Mouse (Mus musculus) frontal cortex, postnatal 36 days (tissue): ENCODE measurements around the gene Actrt2.

Experiments used
- DNase-seq, 2 experiments: peaks; one replicate each; pipeline ENCODE4 v3.0.0; 2022; ENCODE audit warnings: low spot score in 2 of 2

Actrt2 gene

DNA sequence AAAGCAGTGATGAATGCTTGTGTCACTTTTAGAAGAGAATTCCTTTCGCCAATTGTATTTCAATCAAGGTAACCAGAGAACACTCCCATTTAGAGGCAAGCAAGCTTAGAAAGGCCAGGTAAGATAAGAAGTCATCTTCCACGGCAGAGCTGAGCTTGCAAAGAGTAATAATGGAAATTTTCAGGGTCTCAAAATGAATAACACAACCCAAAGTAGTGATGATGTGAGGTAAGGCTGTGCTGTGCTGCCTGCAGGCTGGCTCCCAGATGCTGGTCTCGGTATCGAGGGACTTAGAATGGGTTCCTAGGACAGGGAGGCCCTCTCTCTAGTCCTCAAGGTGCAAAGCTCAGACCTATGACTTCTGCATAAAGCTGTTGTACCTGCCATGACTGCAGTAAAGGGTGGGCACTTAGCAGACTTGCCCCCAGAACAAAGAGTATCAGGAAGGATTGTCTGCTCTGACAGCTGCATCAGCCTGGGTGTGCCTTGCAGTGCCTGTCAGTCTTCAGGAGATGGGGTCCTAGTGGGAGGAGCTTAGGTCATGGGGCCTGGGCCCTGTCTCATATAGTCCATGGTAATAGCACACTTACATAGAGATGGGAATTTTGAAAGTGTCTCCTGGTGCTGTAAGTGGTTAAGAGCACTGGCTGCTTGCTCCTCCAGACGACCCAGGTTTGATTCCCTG is 15.5 kb upstream of the Actrt2 start:
- DNase-seq, result no peak

DNA sequence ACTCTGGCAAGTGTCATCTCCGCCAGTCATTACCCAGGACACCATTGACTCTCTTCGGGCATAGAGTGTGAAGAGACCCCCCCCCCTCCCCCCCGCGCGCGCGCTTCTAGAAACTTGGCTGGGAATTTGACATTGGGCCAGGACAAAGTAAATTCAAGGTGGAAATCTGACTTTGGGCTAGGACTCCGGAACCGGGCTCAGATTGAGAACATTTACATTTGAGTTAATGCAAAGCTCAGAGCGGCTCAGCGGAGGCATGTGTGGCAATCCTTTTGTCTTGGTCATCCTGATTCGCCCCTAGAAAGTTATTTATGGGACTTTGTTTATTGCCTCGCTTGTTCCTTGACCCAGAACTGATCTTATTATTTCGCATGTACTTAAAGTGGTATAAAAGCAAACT is 14.6 kb upstream of the Actrt2 start:
- DNase-seq, result no peak

DNA sequence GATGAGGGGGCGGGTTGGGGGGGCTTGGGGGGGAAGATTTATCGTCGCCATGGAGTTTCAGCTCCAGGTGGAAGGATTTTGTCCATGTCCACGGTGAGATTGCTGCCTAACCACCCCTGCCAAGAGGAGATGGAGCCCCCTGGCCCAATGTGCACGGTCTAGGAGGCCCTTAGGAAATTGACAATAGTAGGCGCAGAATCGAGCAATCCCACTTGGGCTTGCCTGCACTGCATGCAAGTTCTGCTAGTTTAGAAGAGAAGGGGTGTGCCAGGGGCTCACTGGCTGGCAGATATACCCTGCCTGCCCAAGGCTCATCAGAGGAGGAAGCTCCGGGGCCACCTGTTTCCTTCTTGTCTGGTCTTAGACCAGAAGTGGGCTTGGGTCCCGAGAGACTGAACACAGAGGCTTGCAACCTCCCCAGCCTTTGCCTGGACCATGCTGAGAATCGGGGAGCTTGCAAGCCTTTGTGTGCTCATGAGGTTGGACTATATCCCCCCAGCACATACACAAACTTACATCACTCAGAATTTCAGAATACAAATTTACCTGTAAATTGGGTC is 7.9 kb upstream of the Actrt2 start:
- DNase-seq, result no peak

DNA sequence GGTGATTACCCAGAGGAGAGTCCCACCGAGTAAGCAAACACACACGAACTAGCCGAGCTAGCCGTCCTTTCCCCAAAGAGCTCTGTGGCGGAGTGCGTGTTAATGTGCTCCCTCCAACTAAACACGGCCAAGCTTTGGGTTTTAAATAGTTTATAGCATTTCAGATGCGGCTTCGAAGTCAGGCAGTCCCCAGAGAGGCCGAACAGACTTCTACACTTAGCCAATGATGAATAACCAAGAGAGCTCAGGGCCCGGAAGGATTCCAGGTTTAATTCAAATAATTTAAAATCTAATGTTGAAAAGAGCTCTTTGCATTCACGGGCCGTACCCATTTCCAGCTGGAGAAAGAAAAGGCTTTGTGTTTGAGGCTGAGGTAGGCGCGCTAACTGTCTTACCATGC is 7.3 kb upstream of the Actrt2 start:
- no peak for DNase-seq

DNA sequence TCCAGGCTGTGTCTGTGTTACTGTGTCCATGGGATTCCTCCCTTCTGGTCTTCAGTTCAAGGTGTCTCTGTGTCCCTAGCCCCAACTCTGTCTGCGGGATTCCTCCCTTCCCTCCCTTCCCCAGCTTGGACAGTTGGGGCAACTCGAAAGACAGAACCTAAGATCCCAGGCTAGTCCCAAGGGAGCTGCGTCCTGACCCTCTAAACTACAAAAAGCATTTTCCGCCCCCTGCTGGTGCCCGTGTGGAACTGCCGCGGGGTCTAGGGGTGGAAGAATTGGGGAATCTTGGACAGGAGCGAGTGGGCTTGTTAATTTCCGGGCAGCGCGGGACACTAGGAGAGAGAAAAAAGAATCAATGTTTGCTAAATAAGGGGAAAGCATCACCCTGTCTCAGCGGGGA is 6.9 kb upstream of the Actrt2 start:
- DNase-seq, result peak; percentile 39 to 57

DNA sequence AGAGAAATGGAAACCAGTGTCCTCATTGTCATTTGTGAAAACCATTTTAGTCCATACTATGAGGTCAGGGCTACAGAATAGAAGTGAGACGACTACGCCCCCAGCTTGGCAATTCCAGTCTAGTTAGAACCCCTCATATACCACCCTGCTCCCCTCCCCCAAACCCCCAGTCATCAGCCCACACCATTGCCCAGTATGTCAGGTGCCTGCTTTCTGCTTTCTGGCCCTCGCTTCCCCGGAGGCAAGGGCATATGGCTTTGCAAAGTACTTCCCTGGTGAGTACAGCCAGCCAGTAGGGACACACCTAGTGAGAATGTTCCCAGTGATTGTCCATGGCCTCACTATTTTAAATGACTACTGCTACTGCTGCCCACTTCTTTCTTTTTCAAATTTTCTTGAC is 6.3 kb upstream of the Actrt2 start:
- no peak for DNase-seq

DNA sequence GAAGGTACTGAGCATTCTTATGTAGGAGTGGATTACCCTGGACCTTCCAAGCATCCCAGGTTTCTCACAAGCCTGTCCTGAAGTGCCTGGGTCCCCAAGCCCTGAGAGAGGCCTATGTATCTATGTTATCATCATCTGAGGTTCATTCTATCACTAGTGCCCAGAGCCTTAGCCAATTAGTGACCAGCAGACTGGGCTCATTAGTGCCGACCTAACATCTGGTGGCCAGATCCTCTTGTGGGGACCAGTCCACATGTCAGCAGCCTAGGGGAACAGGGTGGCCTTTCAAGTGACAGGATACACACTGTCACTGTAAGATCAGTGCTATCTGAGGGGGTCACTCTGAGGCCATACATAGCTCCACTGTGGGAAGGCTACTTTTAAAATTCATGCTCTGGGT is 4.4 kb upstream of the Actrt2 start:
- DNase-seq, result no peak

DNA sequence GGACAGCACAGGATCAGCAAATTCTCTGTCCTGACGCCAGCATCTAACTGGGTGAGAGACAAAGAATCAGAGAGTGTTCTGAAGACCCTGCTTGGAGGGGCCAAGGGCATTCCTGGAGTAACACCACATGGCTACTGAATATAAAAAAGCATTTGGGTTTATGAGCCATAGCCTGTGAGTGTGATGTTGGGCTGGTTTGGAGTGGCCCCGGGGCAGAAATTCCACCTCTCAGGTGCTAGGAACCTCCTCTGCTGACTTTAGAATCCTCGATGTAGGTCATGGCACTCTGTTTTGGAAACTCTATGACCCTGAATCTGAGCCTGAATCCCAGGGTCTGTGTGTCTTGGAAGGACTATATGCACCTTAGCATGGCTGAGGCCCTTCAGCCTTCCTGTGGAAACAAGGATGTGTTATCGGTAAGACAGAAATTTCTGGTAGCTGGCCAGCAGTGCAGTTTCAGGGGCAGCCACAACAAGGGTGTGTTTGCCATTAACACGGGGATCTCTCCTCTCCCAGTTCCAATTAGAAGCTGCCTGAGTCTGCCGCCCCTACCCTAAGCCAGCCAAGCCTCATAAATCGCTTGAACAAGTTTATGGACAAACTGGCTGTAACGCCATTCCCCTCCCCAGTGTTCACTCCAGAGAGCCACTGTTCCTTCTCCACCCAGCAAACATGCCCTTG is 3.7 kb upstream of the Actrt2 start:
- no peak for DNase-seq

DNA sequence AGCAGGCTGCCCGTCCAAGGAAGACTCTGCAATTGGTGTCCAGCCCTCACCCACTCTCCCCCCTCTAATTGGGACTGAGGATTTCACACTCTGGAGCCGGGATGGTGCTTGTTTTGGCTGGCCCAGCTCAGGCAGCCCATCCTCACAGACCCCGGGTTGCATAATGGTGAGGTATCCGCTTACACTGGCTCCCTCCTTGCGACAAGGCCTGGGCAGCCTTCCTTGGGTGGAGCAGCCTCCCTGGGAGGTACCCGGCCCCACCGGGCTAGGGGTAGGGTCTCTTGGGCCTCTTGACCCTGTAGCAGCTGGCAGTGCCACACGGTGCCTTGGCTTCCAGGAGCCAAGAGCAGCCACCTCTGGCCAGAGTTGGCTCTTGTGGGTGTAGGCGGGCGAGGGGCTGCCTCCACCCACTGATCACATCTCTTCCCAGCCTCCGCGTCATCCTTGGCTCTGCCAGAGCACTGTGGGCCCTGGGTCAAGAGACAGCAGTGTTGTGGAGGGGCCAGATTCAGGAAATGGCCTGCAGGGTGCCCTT is 4.9 kb downstream of the Actrt2 start:
- no peak for DNase-seq

DNA sequence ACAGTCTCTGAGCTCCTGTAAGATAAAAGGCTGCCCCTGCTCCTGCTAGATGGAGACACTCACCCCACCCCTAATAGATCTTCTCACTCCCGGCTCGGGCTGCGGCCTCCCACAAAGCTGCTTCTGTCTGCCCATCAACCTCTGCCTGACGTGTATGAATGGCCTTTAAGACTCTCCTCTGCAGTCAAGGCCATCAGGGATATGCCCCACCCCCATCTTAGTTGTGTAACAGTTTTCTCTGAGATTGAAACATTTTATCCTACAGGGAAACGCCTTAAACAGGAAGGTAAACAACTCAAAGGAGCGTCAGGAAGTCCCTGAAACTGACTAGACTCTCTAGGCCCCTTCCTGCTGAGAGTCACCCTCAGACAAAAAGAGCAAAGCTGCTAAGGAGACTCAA is 6.4 kb downstream of the Actrt2 start:
- no peak for DNase-seq

DNA sequence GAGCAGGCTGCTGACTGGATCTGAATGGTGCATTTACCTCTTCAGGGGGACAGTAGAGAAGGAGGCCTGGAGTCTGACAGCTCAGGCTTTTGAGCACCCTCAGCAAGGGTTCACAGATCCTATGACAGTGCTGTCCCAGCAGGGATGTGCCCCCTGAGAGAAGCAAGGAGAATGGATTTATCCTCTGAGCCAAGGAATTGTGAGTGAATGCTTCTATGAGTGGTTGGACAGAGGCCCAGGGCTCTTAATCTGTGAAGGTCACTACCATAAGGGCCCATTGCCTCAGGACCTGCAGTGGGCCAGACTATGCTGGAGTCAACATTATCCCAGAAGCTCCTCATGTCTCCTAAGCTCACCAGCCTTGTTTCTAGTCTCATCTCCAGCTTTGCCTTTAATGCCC is 7.6 kb downstream of the Actrt2 start:
- no peak for DNase-seq

DNA sequence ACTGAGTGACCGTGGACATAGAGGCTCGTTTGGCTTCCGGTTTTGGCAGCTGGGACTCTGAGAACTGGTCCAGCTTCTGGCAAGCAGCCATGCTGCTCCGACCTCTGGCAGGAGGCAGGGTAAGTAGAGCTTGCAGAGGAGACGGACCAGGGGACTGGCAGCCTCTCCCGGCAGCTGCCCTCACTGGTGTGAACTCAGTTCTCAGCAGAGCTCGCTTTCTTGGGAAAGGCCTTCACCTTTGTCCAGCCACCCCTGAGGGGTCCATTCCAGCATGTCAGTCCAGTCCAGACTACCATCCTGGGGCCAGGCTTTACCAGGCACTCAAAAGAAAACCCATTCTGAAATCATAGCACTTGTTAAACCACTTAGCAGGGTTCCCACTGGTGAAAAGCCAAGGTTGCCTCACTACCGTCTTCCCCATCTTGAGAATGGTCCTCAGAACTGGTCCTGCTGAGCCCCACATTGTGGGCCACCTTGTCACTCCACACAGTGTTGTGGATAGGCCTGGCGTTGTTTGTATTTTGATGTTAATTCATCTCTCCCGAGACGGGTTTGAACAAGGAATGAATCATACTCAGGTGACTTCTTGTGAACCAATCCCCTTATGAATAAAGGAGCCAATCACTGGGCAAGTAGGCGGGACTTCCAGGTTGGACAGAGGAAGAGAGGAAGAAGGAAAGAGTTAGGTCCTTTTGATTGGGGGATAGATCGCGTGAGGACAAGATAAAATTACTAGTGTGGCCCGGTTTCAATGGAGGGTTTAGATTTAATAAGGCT is 12.3 kb downstream of the Actrt2 start:
- DNase-seq, result peak in 1 of 2 experiments; percentile 34

DNA sequence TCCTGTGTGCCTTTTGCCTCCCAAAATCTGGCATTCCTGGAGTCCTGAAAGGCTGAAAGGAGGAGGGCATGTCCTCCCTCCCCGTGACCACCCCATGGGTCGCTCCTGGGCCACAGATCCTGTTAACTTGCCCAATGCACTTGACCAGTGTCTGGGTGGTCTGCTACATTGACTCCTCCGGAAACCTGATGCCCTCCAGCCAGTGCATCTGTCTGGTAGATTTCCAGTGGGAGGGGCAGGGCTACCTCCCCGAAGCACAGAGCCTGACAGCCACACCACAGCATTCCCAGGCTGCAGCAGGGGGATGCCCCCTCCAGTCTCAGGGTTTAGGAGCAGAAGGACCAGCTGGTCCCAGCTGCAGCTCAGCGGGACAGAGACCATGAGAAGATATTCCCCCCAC is 15.2 kb downstream of the Actrt2 start:
- DNase-seq, result no peak

DNA sequence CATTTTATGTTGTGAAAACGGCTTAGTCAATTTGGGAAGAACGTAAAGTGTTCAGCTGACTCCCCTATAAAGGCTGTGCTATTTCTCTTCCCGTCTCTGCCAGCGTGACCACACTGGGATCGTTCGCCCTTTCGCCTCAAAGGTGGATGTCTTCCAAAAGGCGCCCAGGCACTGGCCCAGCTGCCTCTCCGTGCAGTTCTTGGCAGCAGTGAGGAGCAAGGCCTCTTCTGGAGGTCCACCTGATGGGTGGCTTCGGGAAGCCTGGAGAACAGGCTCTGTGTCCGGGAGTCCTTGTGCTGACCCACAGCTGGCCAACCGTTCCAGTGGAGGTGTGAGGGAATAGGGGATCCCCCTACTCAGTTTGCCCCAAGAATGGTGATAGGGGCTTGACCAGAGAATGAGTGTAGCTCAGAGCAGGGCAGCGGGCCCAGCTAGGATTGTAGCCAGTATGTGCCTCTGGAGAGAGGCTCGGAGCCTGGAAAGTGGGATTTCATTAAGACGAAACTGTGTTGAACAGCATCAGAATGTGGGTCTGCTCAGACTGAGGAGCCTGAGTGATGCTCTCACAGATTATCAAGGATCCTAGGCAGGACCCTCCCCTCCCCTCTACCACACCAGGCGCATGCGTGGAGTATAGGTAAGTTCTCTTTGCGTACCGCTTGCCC is 18.5 kb downstream of the Actrt2 start:
- peak; percentile 29 to 36 for DNase-seq

DNA sequence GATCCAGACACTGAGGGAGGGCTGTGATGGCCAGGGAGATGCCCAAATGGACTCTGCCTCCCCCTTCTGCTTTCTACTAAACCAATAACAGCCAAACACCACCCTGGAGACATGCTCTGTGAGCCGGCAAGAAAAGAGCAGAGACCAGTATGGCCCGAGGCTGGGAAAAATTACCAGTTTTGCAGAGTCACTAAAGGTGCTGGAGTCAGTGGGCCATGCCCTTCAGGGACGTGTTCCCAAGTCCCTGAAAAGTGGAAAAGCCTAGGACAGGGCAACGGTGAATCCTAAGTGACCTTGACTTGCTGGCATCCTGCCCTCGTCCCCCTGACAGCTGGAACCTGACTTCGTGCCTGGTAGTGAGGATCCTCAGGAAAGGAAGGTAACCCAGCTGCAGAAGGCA is 25.2 kb downstream of the Actrt2 start:
- DNase-seq, result no peak

DNA sequence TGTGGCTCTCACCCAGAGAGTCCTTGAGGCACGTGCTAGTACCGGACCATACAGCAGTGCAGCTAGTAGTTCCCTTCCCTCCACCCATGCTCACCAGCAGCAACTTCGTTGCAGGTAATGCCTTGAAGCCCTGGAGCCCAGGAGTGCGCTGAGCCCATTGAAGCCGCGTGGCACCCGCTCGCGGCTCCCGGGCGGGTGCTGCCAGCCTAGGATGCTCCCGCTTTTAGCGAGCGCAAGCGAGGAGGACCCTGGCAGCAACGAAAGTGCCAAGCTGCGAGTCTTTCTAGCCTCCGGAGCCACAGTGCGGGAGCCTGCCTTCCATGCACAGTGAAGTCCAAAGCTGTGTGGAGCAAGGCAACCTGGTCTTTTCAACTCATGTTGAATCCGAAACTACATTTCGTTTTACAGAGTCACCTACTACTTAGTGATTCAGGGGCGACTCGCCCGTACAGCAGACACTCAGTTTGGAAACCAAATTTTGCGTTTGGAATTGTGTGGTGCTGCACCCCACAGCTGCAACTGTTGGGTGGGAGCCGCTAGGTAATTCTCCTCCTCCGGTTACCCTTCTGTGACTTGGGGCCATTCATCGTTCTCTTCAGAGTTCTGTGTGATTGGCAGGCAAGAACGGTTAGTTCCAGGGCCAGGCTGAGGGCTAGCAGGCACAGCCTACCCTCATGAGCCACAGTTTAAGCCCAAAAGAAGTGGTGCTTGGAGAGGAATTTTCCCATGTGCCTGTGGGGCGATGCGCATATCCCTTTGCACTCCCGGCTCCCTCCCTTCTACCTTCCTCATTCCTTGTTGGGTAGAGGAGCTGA is 26.2 kb downstream of the Actrt2 start:
- DNase-seq, result no peak

DNA sequence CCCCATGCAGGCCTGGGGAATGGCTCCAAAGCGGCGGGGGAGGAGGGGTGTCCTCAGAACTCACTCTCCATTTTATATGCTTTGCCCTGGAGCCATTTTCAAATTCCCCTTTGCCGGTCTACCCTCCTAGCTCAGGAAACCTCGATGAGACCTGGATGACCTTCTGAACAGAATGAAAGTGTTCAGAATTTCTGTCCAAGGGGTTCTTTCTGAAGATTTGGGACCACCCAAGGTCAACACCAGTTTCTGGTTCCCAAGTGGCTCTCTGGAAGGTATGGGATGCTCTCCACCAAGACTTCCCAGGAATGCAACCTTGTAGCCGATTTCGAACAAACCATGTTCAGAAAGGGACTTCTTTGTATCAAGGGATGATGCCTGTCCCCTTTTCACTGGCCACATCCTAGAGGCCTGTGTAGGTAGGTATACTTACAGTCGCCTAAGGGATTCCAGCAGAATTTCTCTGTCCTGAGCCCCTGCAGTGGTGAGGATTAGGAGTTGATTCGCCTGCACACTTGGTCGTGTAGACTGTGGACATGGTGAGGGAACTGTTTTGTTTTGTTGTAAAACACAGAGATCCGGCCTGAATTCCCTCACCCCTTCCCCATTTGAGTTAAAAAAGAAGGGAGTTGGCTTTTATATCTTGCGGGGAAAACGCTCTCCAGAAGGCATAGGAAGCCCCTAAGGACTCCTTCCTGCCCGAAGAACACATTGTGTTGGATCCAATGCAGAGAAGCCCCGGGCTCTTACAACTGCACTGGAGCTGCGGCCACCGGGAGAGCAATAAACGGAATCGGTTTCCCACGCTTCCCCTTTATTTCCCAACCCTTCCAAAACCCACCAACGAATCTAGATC is 27.0 kb downstream of the Actrt2 start:
- DNase-seq, result no peak

DNA sequence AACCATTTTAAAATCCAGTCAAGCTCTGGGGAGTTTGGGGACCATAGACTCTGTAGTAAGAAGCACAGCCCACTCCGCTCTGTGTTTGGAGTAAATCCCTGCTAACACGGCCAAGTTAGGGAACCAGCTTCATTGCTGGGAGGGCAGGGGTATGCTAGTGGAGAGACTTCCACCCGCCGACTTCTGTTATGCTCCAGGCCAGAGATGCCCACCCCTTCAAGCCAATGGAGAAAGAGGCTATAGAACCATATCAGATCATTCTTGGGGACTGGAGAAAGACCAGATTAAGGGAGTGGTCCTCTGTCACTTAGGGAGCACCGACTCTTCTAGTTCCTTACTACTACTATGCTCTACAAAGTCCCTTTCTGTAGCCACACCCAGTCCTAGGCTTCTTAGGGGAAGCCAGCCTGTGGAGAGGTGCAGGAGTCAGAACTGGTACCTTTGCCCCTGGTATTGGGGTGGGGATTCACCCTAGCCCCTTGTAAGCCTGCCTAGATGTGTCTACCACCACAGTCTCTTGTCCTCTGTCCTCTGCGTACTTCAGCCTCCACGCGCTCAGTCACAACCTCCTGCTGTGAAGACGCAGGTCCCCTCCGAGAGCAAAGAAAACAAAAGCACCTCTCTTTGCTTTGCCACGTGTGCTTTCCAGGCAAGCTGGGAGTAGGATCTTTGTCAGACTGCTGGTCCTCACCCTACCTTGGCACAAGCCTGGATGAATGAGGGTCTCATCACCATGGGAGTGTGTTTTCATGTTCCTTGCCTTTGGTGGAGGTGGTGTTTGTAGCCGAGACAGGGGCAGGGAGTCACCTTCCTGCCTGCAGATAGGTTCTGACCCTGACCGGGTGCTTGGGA is 27.9 kb downstream of the Actrt2 start:
- no peak for DNase-seq

DNA sequence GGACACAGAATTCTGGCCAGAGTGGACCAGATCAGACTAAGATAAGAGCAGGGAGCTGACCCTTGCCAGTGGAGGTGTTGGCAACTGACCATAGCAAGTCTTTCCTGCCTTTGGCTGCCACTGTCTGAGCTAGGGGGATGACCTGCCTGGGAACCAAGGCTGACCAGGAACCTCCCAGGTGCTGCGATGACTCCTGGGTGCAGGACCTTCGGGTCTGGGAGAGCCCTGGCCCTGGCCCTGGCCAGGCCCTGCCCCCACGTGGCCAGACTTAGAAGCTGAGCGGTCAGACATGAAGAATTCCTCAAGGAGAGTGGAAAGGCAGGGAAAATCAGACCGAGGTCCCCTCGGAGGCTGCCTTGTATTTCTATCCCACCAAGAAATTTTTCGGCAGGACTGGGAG is 28.5 kb downstream of the Actrt2 start:
- DNase-seq, result no peak
